Comparison of ENCODE assay signal across 17 mouse cellular contexts in the genomic region with DNA sequence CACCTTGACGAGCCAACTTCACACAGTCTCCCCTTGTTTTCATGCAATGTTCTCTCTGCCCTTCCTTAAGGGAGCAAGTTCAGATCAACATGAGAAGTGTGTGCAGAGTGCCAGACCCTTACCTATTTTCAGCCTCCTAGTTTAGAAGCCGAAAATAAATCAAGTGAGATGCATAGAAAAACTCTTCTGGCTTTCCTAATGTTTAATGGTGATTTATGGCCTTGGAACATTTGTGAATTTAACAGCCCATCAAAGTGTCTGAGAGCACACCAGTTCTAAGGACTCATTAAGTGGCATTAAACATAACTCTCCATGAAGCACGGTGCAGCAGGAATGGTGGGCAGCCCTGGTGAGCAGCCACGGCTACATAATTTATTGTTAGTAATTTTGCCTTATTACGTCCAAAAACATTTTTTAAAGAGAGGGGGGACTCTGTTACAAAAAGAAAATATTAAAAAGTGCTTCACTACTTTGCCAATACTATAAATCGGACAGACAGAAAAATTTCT.
"Had no signal": no experiment of that assay in that cellular context is flagged by ENCODE, and none has a peak within 500 bp of the region (broad histone marks: within the 10 kb centered on the region; RNA-seq: fewer than 3 reads in every experiment).

No protein-coding gene starts in this region.

- H3K27me3 ChIP-seq: limb, embryonic 13.5 days; liver, embryonic 12.5 days; liver, embryonic 15.5 days; midbrain, embryonic 12.5 days; midbrain, embryonic 15.5 days; neural tube, embryonic 13.5 days had no signal

- H3K36me3 ChIP-seq: liver, embryonic 12.5 days; liver, embryonic 15.5 days; midbrain, embryonic 15.5 days; neural tube, embryonic 13.5 days had no signal

- H3K4me2 ChIP-seq: limb, embryonic 13.5 days; liver, embryonic 12.5 days; liver, embryonic 15.5 days; midbrain, embryonic 12.5 days; midbrain, embryonic 15.5 days; neural tube, embryonic 13.5 days had no signal

- ATAC-seq: intestine, postnatal 0 days; liver, embryonic 12.5 days; midbrain, embryonic 15.5 days had no signal

- H3K9me3 ChIP-seq: liver, embryonic 12.5 days; liver, embryonic 15.5 days; midbrain, embryonic 15.5 days; neural tube, embryonic 13.5 days had no signal

- H3K4me3 ChIP-seq: layer of hippocampus, adult 2 months; limb, embryonic 13.5 days; liver, embryonic 12.5 days; liver, embryonic 15.5 days; midbrain, embryonic 12.5 days; midbrain, embryonic 15.5 days; neural tube, embryonic 13.5 days had no signal

- H3K9ac ChIP-seq: limb, embryonic 13.5 days; liver, embryonic 12.5 days; liver, embryonic 15.5 days; midbrain, embryonic 12.5 days; midbrain, embryonic 15.5 days; neural tube, embryonic 13.5 days had no signal

- H3K4me1 ChIP-seq: liver, embryonic 12.5 days; liver, embryonic 15.5 days had no signal

- DNase-seq: kidney, adult 2 months; kidney, postnatal 14 days; layer of hippocampus, adult 9-11 months; liver; lung, adult 18-20 months; lung, postnatal 14 days; lung, postnatal 4 days; thymus, adult 18-20 months; thymus, postnatal 36 days had no signal

- H3K27ac ChIP-seq: layer of hippocampus, adult 2 months; limb, embryonic 13.5 days; liver, embryonic 12.5 days; liver, embryonic 15.5 days; midbrain, embryonic 12.5 days; midbrain, embryonic 15.5 days; neural tube, embryonic 13.5 days had no signal
